Mouse (Mus musculus) megakaryocyte, embryonic 14.5 days (primary cell): ENCODE measurements around the gene Adamts8. TPM values are rescaled to one million over a fixed set of nuclear protein-coding genes. Genes with fewer than 3 reads are reported as not detected.

Experiments used
- H3K27me3 ChIP-seq: replicated peaks from 2 replicates; pipeline ENCODE3; 2012; ENCODE audit warnings: inconsistent platforms
- H3K36me3 ChIP-seq: replicated peaks from 2 replicates; pipeline ENCODE3; 2012; ENCODE audit warnings: low read length, inconsistent platforms, mixed read lengths
- H3K4me1 ChIP-seq: 2 replicates; pipeline ENCODE4 v1.6.1; 2012; ENCODE audit warnings: inconsistent platforms
- H3K4me3 ChIP-seq: replicated peaks from 2 replicates; pipeline ENCODE3; 2012; ENCODE audit warnings: moderate library complexity, mild to moderate bottlenecking, inconsistent platforms
- H3K9me3 ChIP-seq: 2 replicates; pipeline ENCODE4 v1.6.1; 2012; ENCODE audit warnings: inconsistent platforms
- FLI1 ChIP-seq: IDR thresholded peaks from 2 replicates; pipeline ENCODE4 v1.6.1; 2012; ENCODE audit warnings: low read length, inconsistent platforms, mixed read lengths
- GATA1 ChIP-seq: IDR thresholded peaks from 3 replicates; pipeline ENCODE4 v1.6.1; 2012; ENCODE audit warnings: mixed read lengths, low read length, inconsistent platforms, borderline replicate concordance
- polyA plus RNA-seq: library from polyadenylated mRNA; stranded (reverse); fragments of >175 nt; gene quantifications from 2 replicates; pipeline ENCODE4 v1.2.3, GENCODE M21; 2012; ENCODE audit warnings: low replicate concordance; ENCODE audit not compliant: insufficient read depth

Gene Adamts8
- polyA plus RNA-seq, 1 experiment = not detected

GRCm38 (mm10) chr9:30970001-30970400 lies 27.6 kb downstream of the Adamts8 start:
- no peak for TF ChIP-seq GATA1
- no peak for TF ChIP-seq FLI1

GRCm38 (mm10) chr9:30971967-30972366 lies 29.6 kb downstream of the Adamts8 start:
- no peaks in the 10 kb centered on the region for H3K4me1 ChIP-seq
- H3K36me3 ChIP-seq = no peaks in the 10 kb centered on the region
- TF ChIP-seq GATA1 (no peak), FLI1 (no peak)
- H3K9me3 ChIP-seq = peaks cover 20% of the 10 kb centered on the region
- peaks cover 13% of the 10 kb centered on the region for H3K27me3 ChIP-seq
- no peak overlapping the region for H3K4me3 ChIP-seq

More at GRCm38 (mm10) chr9:30970001-30970400, 27.6 kb downstream of the Adamts8 start:
- Histone ChIP-seq H3K27me3 (peaks cover 14% of the 10 kb centered on the region), H3K4me3 (no peak overlapping the region), H3K36me3 (no peaks in the 10 kb centered on the region), H3K4me1 (no peaks in the 10 kb centered on the region), H3K9me3 (peaks cover 6% of the 10 kb centered on the region; the same call in 1 of the 2 replicates)

DNA sequence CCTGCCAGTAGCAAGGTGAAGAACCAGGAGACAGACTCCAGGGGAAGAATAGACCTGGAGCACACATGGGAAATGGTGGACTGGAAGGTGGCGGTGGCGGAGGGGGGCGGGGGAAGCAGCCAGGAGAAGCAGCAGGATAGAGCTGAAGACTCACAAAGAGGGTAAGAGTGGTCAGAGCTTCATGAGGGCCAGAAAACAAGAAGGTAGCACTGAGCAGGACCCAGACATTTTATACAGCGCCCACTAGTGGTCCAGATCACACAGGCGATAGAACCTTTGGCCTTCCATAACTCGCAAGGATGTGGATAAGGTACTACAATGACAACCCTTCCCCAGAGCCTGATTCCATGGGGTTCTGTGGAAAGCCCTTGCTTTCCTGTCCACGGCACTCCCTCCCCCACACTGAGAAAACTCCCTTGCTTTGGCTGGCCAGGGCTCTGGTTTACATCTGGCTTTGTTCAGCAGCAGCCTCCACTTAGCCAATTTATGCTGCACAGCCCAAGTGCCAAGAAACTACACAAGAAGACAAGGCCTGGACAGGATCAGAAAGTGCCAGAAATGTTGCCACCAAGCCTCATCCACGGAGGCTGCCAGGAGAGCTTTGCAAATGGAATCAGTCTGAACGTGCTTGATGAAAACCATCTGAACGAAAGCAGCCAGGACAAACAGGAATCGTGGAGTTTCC lies 34.1 kb downstream of the Adamts8 start:
- H3K9me3 ChIP-seq = peaks cover 32% of the 10 kb centered on the region
- H3K4me1 ChIP-seq = no peaks in the 10 kb centered on the region
- no peaks in the 10 kb centered on the region for H3K27me3 ChIP-seq
- no peaks in the 10 kb centered on the region for H3K36me3 ChIP-seq
- no peak for TF ChIP-seq FLI1
- TF ChIP-seq GATA1 = no peak
- no peak overlapping the region for H3K4me3 ChIP-seq

- Histone ChIP-seq H3K9me3 (peaks cover 25% of the 10 kb centered on the region), H3K4me3 (no peak overlapping the region), H3K36me3 (no peaks in the 10 kb centered on the region), H3K27me3 (no peaks in the 10 kb centered on the region), H3K4me1 (no peaks in the 10 kb centered on the region)
- TF ChIP-seq GATA1 = no peak
- no peak for TF ChIP-seq FLI1
These were observed 38.1 kb downstream of the Adamts8 start for GRCm38 (mm10) chr9:30980467-30980866.

- 0 out of 2 replicates have a peak, but pooled peaks cover 5% of the 10 kb centered on the region for H3K4me1 ChIP-seq
- H3K4me3 ChIP-seq = no peak overlapping the region
- H3K36me3 ChIP-seq = no peaks in the 10 kb centered on the region
- H3K27me3 ChIP-seq = peaks cover 16% of the 10 kb centered on the region
- no peaks in the 10 kb centered on the region for H3K9me3 ChIP-seq
- TF ChIP-seq GATA1 (no peak), FLI1 (no peak)
These were observed 43.4 kb downstream of the Adamts8 start for GRCm38 (mm10) chr9:30985782-30986181.

DNA sequence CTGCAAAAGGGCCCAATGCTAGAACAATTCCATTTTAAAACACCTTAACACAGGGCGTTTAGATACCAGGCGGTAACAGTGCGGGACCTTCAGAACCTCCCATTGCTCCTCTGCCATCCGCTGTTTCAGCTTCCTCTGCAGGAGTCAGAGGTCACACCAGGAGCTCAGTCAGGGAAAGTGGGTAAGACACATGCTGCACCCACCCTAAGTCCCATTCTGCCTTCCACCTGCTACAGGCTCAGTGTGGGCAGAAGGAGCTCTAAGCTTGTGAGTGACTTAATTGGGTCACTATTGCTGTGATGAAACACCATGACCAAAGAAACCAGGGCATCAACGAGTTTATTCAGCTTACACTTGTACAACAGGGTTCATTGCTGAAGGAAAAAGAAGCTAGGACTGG lies 50.7 kb downstream of the Adamts8 start:
- no peak for TF ChIP-seq FLI1
- TF ChIP-seq GATA1 = no peak
- no peak overlapping the region for H3K4me3 ChIP-seq
- H3K27me3 ChIP-seq = peaks cover 17% of the 10 kb centered on the region
- no peaks in the 10 kb centered on the region for H3K4me1 ChIP-seq
- no peaks in the 10 kb centered on the region for H3K9me3 ChIP-seq
- no peaks in the 10 kb centered on the region for H3K36me3 ChIP-seq

- Histone ChIP-seq H3K36me3 (no peaks in the 10 kb centered on the region), H3K4me3 (no peak overlapping the region), H3K4me1 (no peaks in the 10 kb centered on the region), H3K9me3 (no peaks in the 10 kb centered on the region), H3K27me3 (peaks cover 16% of the 10 kb centered on the region)
- no peak for TF ChIP-seq GATA1
- no peak for TF ChIP-seq FLI1
These were observed 54.5 kb downstream of the Adamts8 start for GRCm38 (mm10) chr9:30996590-30997562.

- H3K36me3 ChIP-seq = no peaks in the 10 kb centered on the region
- no peaks in the 10 kb centered on the region for H3K9me3 ChIP-seq
- peaks cover 13% of the 10 kb centered on the region for H3K27me3 ChIP-seq
- H3K4me3 ChIP-seq = no peak overlapping the region
- no peak for TF ChIP-seq FLI1
- TF ChIP-seq GATA1 = no peak
- H3K4me1 ChIP-seq = no peaks in the 10 kb centered on the region
These were observed 58.3 kb downstream of the Adamts8 start for GRCm38 (mm10) chr9:31000641-31001040.

GRCm38 (mm10) chr9:31002528-31002927 lies 60.2 kb downstream of the Adamts8 start:
- TF ChIP-seq FLI1 = no peak
- TF ChIP-seq GATA1 = no peak
- Histone ChIP-seq H3K27me3 (peaks cover 6% of the 10 kb centered on the region), H3K36me3 (no peaks in the 10 kb centered on the region), H3K4me1 (no peaks in the 10 kb centered on the region), H3K9me3 (no peaks in the 10 kb centered on the region), H3K4me3 (no peak overlapping the region)

- TF ChIP-seq FLI1 (no peak), GATA1 (no peak)
- H3K36me3 ChIP-seq = no peaks in the 10 kb centered on the region
- no peak overlapping the region for H3K4me3 ChIP-seq
- H3K4me1 ChIP-seq = peaks cover 7% of the 10 kb centered on the region; the same call in 1 of the 2 replicates
- peaks cover 5% of the 10 kb centered on the region for H3K27me3 ChIP-seq
- H3K9me3 ChIP-seq = no peaks in the 10 kb centered on the region
These were observed 67.0 kb downstream of the Adamts8 start for GRCm38 (mm10) chr9:31009334-31009733.
